ENCODE assay signal across 21 mouse cellular contexts in genomic region chr4:63025306-63025705, GRCm38 (mm10). TPM values are rescaled to one million over a fixed set of nuclear protein-coding genes. Genes with fewer than 3 reads are reported as not detected.
DNase-seq lines count a peak whose midpoint lies in the region; ATAC-seq lines count a peak whose summit lies in the region.
"Had no signal": no experiment of that assay in that cellular context is flagged by ENCODE, and none has a peak within 500 bp of the region (broad histone marks: within the 10 kb centered on the region; RNA-seq: fewer than 3 reads in every experiment).

No protein-coding gene starts in this region.

- H3K4me1 ChIP-seq in heart, embryonic 12.5 days (replicated peaks): peaks cover 12% of the 10 kb centered on the region; the same call in 1 of the 2 replicates
- H3K4me1 ChIP-seq: forebrain, embryonic 12.5 days had no signal

- no peaks in the 10 kb centered on the region for H3K27me3 ChIP-seq in heart, embryonic 12.5 days (replicated peaks)
- H3K27me3 ChIP-seq: embryonic facial prominence, embryonic 12.5 days; forebrain, embryonic 12.5 days had no signal

- H3K4me2 ChIP-seq in heart, embryonic 12.5 days: no peak overlapping the region
- H3K4me2 ChIP-seq: embryonic facial prominence, embryonic 12.5 days; forebrain, embryonic 12.5 days had no signal

- no peak for ATAC-seq in heart, embryonic 12.5 days (ENCODE audit: insufficient number of reproducible peaks, low FRiP score)
- ATAC-seq: forebrain, embryonic 14.5 days; forebrain, embryonic 16.5 days had no signal

- no peaks in the 10 kb centered on the region for H3K9me3 ChIP-seq in heart, embryonic 12.5 days (replicated peaks)
- H3K9me3 ChIP-seq: embryonic facial prominence, embryonic 10.5 days; embryonic facial prominence, embryonic 12.5 days; forebrain, embryonic 12.5 days had no signal

- H3K9ac ChIP-seq in heart, embryonic 12.5 days: no peak overlapping the region
- H3K9ac ChIP-seq: embryonic facial prominence, embryonic 12.5 days; forebrain, embryonic 12.5 days had no signal

- WGBS in heart, embryonic 12.5 days: 86% methylated on average over 9 of the region's 9 CpGs

- H3K27ac ChIP-seq in heart, embryonic 12.5 days (ENCODE audit: poor library complexity, severe bottlenecking): no peak overlapping the region
- H3K27ac ChIP-seq: embryonic facial prominence, embryonic 10.5 days; embryonic facial prominence, embryonic 12.5 days; forebrain, embryonic 12.5 days had no signal

- H3K36me3 ChIP-seq in heart, embryonic 12.5 days: no peaks in the 10 kb centered on the region
- H3K36me3 ChIP-seq: embryonic facial prominence, embryonic 12.5 days; forebrain, embryonic 12.5 days had no signal

- peak; percentile 81 for DNase-seq in heart, adult 11 months
- DNase-seq in kidney, adult 11 months: peak; percentile 1
- no peak for DNase-seq in kidney, postnatal 36 days
- peak; percentile 34 for DNase-seq in testis, postnatal 10 days (ENCODE audit: low spot score)
- no peak for DNase-seq in testis, postnatal 14 days (ENCODE audit: low spot score)
- DNase-seq in embryo, embryonic 10.5 days (ENCODE audit: low spot score): no peak
- DNase-seq: adrenal gland, adult 2 months; adrenal gland, postnatal 10 days; adrenal gland, postnatal 25 days; cerebellum, adult 11 months; cerebellum, adult 18-20 months; cerebellum, adult 8-10 months; cerebellum, adult 9-11 months; cerebellum, postnatal 14 days; cerebellum, postnatal 36 days had no signal

- no peak overlapping the region for H3K4me3 ChIP-seq in heart, embryonic 12.5 days
- H3K4me3 ChIP-seq: embryonic facial prominence, embryonic 10.5 days; embryonic facial prominence, embryonic 12.5 days; forebrain, embryonic 12.5 days had no signal

RNA-seq across cellular contexts. Expression of gene Zfp618, which starts 59.9 kb away (rescaled TPM):
- 11.5 and 13.3 TPM in 2 replicates for polyA plus RNA-seq in heart, embryonic 12.5 days (2016; fragmentation: Nextera tagmentation; extraction: Ambion mirVana)

Comparison
In these comparisons a context has a peak if more than half of its experiments do, and no peak if none do; other contexts are left out.
1. DNase-seq: peak in heart, adult 11 months (single experiment), kidney, adult 11 months (single experiment) and testis, postnatal 10 days (single experiment); none in kidney, postnatal 36 days (0 of 2), testis, postnatal 14 days (single experiment) and embryo, embryonic 10.5 days (single experiment).